Mouse (Mus musculus) layer of hippocampus, postnatal 36 days (tissue): ENCODE results near the gene Bdkrb2. TPM values are rescaled to one million over a fixed set of nuclear protein-coding genes. Genes with fewer than 3 reads are reported as not detected.

Experiments
- total RNA-seq, 2 experiments: library from RNA; stranded (reverse); gene quantifications; 2 replicates each; pipeline ENCODE4 v1.2.3; 2021

Gene Bdkrb2
- total RNA-seq, 2 experiments from 2014 or later = 0.20 to 0.35 TPM

Other genes starting within 250 kb of the Bdkrb2 start
- 10 to 100 TPM; 17.2 to 19.7 TPM for gene Tunar, start 229.4 kb upstream of the Bdkrb2 start, total RNA-seq
- 100 to 1,000 TPM; 118 to 119 TPM for gene D430019H16Rik, start 109.4 kb upstream of the Bdkrb2 start, total RNA-seq
- not detected for gene Bdkrb1, start 39.9 kb downstream of the Bdkrb2 start, total RNA-seq
- gene Gskip, start 121.6 kb downstream of the Bdkrb2 start, total RNA-seq = 10 to 100 TPM; 25.5 to 28.0 TPM
- gene Atg2b, start 122.0 kb downstream of the Bdkrb2 start, total RNA-seq = 10 to 100 TPM; 44.9 to 47.7 TPM
- under 1 TPM; 0.77 to 0.81 TPM for gene Ak7, start 142.8 kb downstream of the Bdkrb2 start, total RNA-seq
- gene Papola, start 221.5 kb downstream of the Bdkrb2 start, total RNA-seq = 100 to 1,000 TPM; 155 to 173 TPM